Mouse (Mus musculus): ENCODE measurements at regions not wholly inside any gene's neighbourhood (a gene's known extent, or its start where the extent isn't known, plus 50 kb on each side); places are given as distances from the start of the nearest gene placed in this dataset.

- DNase-seq (ENCODE audit: low spot score in 2 of 2), result no peak
Measured at GRCm38 (mm10) chr1:184411066-184411465, 321.4 kb downstream of the Hlx start.

DNA sequence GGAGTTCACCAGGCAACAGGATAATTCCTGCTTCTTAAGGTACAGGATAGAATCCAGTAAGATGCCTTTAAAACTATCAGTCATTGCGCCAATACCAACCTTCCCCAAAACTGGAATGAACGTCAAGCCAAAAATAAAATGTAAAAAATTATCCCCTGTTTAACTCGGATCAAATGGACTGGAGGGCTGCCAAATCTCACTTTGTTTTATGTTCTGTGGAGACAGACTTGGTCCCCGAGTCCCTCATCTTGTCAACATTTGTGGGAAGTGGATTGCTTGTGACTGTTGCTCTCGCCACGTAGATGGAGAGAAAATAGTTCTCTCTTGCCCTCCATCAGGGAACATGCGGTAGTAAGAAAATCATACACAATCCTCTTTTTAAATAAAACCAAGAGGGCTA, 322.4 kb downstream of the Hlx start:
- DNase-seq (ENCODE audit: low spot score in 2 of 2), result no peak

GRCm38 (mm10) chr1:184402985-184403384, 329.4 kb downstream of the Hlx start:
- DNase-seq (ENCODE audit: low spot score in 2 of 2), result no peak

GRCm38 (mm10) chr1:184395215-184395614, 337.2 kb downstream of the Hlx start:
- DNase-seq (ENCODE audit: low spot score in 2 of 2), result peak; percentile 18 to 19

DNA sequence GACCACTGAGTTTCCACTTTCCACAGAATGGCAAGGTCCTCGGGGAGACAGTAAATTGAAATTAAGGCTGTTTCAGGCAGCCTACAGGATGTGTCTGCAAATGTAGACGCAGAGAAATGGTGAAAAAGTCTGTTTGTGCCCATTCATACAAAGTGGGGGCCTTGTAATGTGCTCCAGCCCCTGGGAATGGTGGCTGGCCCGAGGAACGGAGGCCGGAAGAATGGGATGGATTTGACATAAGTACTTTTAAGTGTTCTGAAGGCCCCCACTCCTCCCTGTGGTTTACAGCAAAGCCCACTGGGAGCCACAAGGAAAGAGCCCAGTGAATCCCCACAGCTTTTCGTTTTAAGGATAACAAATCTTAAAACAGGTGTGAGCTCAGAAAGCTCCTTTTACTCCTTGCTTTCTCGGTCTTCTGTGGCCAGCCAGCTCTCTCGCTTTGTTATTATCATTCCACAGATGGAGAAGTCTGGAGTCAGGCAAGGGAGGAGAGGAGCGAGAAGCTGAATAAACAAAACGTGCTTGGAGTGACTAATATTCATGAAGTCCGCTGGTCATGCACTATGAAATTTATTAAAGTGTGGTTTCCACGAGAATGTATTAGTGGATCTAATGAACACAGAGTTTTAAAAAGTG, 337.7 kb downstream of the Hlx start:
- no peak for DNase-seq (ENCODE audit: low spot score in 2 of 2)

DNA sequence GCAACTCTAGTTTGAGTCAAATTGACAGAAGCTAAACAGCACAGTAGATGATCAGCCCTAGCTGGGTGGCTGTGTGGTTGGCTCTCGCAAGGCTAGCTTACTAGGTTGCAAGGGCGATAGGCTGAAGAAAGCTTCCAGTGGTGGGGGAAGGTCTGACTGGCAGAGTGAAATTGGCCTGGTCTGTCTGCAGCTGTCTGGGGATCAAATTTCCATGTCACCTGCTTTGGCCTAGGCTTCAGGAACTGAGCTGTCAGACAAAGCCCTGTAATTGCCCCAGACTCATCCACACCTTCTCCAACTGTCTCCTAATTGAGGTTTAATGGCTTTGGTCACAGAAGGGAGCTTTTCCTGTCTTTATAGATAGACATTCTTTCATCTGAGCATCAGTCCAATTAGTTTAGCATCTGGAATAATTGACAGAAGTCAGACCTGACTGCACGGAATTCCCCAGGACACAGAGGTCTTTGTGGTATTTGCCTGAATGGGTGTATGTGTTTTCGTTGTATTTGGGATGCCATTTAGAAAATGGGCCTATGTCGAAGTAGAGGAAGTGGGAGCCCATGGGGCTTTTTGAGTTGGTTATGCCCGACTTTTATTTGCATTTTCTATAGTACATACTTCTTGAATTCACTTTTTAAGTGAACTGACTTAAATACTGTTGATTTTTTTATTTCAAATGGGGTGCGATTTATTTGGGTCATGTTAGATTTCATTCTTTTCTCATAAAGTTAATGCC, 348.2 kb downstream of the Hlx start:
- no peak for DNase-seq (ENCODE audit: low spot score in 2 of 2)

DNA sequence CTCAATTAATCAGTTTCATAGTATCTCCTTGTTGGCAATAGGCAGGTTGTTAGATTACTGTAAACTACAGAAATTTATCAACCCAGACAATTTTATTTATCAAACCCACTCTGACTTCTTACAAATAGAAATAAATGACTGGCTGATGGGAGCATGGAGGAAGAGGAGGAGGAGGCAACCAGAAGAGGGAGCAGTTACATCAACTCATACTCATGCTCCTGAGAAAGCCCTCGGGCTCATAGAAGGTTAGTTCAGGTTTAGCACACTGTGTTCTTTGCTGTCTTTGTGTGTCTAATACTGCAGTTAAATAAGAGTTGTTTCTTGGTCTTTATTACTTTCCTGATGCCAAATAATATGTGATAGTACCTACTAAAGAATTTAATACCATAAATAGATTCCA, 344.6 kb upstream of the 1700056E22Rik start:
- no peak for DNase-seq (ENCODE audit: low spot score in 2 of 2)

GRCm38 (mm10) chr1:184365026-184365425, 330.9 kb upstream of the 1700056E22Rik start:
- DNase-seq (ENCODE audit: low spot score in 2 of 2), result no peak

- DNase-seq (ENCODE audit: low spot score in 2 of 2), result no peak
Measured at GRCm38 (mm10) chr1:184358226-184358568, 324.1 kb upstream of the 1700056E22Rik start.

DNA sequence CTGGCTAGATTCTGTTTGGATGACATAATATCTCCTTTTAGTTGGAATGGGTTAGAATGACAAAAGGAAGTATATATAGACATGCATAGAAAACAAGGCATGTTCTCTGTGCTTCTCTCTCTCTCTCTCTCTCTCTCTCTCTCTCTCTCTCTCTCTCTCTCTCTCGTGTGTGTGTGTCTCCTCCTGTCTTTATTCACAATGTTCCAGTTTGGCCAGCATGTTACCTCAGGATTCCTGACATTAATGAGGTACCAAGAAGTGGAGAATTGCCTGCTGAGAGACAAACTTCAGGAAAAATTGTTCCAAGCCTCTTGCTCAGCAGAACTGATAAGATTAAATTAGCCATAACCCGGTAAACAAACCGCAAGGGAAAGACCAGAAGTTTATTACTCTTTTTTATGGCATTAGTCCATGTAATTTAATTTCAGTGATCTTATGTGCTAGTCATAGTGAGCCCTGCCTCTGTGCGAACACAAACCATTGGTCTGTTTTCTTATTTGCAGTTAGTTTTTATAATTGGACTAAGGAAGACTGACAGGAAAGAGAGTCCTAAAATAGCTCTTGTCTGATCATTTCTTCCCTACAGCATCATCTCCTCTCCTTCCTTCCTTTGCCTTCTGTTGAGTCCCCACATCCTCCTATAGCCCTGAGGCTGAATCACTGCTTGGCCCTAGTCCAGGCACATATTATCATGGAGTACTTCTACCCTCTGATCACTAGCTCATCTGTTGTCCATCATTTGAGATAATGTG, 323.5 kb upstream of the 1700056E22Rik start:
- DNase-seq (ENCODE audit: low spot score in 2 of 2), result no peak

GRCm38 (mm10) chr1:184353832-184354449, 319.8 kb upstream of the 1700056E22Rik start:
- no peak for DNase-seq (ENCODE audit: low spot score in 2 of 2)

- no peak for DNase-seq (ENCODE audit: low spot score in 2 of 2)
Measured at GRCm38 (mm10) chr1:184351760-184352159, 317.7 kb upstream of the 1700056E22Rik start.

DNA sequence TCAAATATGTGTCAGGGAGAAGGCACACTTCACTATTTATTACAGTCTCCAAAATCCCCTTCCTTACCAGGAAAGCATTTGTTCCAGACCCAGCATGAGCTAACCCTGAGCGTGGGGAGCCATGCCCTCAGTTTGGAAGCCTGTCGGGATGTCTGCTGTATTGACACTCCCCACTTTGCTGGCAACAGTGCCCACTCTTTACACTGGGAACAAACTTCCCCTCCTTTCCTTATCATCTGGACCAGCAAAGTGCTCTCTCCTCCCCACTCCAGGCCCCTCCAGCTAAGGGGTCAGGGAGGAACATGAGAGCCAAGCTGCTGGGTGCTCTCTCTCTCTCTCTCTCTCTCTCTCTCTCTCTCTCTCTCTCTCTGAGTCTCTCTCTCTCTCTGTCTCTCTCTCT, 310.7 kb upstream of the 1700056E22Rik start:
- no peak for DNase-seq (ENCODE audit: low spot score in 2 of 2)

GRCm38 (mm10) chr1:184335952-184336351, 301.9 kb upstream of the 1700056E22Rik start:
- no peak for DNase-seq (ENCODE audit: low spot score in 2 of 2)

DNA sequence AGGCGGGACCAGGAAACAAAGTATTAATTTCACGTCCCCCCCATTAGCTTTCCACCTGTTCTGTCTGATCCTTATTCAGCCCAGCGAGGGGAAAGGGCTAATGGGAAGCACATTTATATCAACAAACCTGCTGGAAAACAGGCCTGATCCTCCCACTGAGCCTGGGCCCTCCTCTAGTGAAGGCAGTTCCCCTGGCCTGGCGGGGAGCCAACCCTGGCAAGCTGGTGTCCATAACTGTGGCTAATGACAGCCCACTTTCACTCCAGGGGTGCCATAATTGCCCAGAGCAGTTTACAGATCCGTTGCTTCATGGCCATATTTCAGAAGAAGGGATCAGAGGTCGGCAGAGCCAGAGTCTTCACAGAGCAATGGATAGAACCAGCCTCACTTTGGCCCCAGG, 301.2 kb upstream of the 1700056E22Rik start:
- DNase-seq (ENCODE audit: low spot score in 2 of 2), result no peak

DNA sequence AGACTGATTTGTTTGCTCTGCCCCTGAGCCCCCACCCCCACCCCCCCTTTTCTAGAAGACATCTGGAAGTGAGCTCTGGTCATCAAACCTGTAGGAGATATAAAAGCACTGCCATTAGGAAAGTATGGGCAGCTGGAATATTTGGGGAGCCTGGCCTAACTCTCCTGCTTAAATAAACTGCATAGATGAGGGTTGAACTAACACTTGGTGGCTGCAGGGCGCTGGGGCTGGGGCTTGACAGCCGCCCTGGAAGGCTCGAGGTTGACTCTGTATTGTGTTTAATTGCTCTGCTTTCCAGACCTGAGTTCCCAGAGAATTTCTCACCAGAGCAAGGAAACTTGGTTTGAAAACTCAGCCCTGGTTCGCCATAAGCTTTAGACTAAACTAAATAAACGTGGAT, 300.7 kb upstream of the 1700056E22Rik start:
- DNase-seq (ENCODE audit: low spot score in 2 of 2), result no peak

GRCm38 (mm10) chr1:184333086-184333485, 299.0 kb upstream of the 1700056E22Rik start:
- no peak for DNase-seq (ENCODE audit: low spot score in 2 of 2)

- no peak for DNase-seq (ENCODE audit: low spot score in 2 of 2)
Measured at GRCm38 (mm10) chr1:184330516-184331350, 296.6 kb upstream of the 1700056E22Rik start.

DNA sequence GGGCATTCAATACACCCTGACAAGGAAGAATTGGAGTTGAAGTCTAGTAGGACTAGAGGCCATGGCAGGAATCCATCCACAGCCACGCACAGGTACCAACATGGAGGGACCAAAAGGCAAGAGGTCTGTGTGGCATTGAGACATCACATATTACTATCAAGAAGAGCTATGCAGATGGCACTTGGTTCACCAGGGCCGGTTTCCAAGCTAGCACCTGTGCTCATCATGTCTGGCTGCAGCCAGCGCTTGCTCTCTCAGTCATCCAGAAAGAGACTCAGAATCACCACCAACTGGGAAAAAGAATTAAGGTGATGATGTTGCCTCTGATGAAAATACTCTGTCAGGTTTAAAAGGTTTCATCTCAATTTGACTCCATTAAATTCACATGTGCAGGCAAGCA, 292.1 kb upstream of the 1700056E22Rik start:
- DNase-seq (ENCODE audit: low spot score in 2 of 2), result no peak

DNA sequence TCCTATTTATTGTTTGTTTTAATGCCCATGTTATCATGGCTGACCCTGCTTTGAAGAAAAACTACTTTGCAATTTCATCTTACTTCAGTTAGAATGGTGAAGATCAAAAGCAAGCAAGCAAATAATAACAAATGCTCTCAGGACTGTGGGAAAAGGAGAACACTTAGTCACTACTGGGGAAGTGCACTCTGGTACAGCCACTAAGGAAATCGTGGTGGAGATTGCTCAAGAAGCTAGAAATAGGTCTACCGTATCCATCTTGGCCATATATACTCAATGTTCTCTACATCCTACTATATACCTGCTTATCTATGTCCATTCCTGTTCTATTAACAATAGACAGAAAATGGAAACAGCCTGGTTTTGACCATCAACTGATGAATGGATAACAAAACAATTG, 290.1 kb upstream of the 1700056E22Rik start:
- DNase-seq (ENCODE audit: low spot score in 2 of 2), result no peak

Data from adrenal gland, postnatal 4 days (tissue).